Mouse (Mus musculus) kidney, adult 2 months (tissue): ENCODE data around the gene Ppp4r3b. TPM values are rescaled to one million over a fixed set of nuclear protein-coding genes. Genes with fewer than 3 reads are reported as not detected.

Experiments used
- DNase-seq: peaks from one replicate; pipeline ENCODE4 v3.0.0; 2021
- H3K27ac ChIP-seq: fragments of 200-500 bp; 2 replicates; pipeline ENCODE4 v1.5.1; 2012; ENCODE audit warnings: low read depth, low read length, control low read depth, inconsistent platforms; ENCODE audit not compliant: insufficient read depth
- H3K27me3 ChIP-seq: fragments of 200-500 bp; replicated peaks from 2 replicates; pipeline ENCODE4 v1.6.1; 2012; ENCODE audit warnings: mild to moderate bottlenecking, moderate library complexity, low read length, inconsistent platforms; ENCODE audit not compliant: control insufficient read depth, insufficient read depth
- H3K36me3 ChIP-seq: fragments of 200-500 bp; 2 replicates; pipeline ENCODE4 v1.6.1; 2012; ENCODE audit warnings: mild to moderate bottlenecking, moderate library complexity, low read length, inconsistent platforms; ENCODE audit not compliant: control insufficient read depth, insufficient read depth
- H3K4me1 ChIP-seq: fragments of 200-500 bp; 2 replicates; pipeline ENCODE4 v1.6.1; 2011; ENCODE audit warnings: low read length; ENCODE audit not compliant: control insufficient read depth, insufficient read depth
- H3K4me3 ChIP-seq: fragments of 200-500 bp; 2 replicates; pipeline ENCODE4 v1.5.1; 2011; ENCODE audit warnings: mild to moderate bottlenecking, low read depth, low read length, control low read depth; ENCODE audit not compliant: insufficient read depth
- CTCF ChIP-seq: fragments of 200-500 bp; conservative IDR thresholded peaks from 2 replicates; pipeline ENCODE4 v1.5.1; 2011; ENCODE audit warnings: low read depth, mild to moderate bottlenecking, control low read depth, low read length, moderate library complexity, mixed read lengths; ENCODE audit not compliant: insufficient read depth, insufficient read length
- POLR2A ChIP-seq: fragments of 200-500 bp; IDR thresholded peaks from one replicate; pipeline ENCODE4 v1.6.1; 2011; ENCODE audit warnings: low read depth, low read length, control low read depth
- WGBS: fragments of 180-500 bp; shearing (Covaris S2); methylation state at CpG from one replicate; pipeline ENCODE4 v1.1.7; 2018; 5-methylcytosine and 5-hydroxymethylcytosine counted together
- polyA plus RNA-seq: library from polyadenylated mRNA; depleted of rRNA; stranded (reverse); fragments of >200 nt; gene quantifications from 2 replicates; pipeline ENCODE4 v1.2.3, GENCODE M21; 2012

The Ppp4r3b gene
- polyA plus RNA-seq, 1 experiment: 8.7 TPM

DNA sequence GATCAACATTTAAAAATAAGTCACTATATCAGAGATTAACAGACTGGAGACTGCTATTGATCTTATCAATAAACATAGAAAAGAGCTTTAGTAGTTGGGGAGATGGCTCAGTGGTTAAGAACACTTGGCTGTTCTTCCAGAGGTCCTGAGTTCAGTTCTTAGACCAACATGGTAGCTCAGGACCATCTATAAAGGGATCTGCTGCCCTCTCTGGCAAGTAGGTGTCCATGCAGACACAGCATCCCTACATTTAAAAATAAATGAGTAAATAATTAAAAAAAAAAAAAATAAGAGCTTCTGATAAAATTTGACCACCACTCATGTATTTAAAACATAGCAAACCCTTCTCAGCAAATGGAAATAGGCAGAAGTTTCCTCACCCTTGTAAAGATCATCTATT is 65.4 kb downstream of the Ppp4r3b start:
- no peak for DNase-seq
- H3K4me3 ChIP-seq: no peak overlapping the region
- TF ChIP-seq POLR2A (no peak), CTCF (no peak)
- H3K4me1 ChIP-seq: no peaks in the 10 kb centered on the region
- H3K27ac ChIP-seq: no peak overlapping the region
- H3K27me3 ChIP-seq: no peaks in the 10 kb centered on the region
- H3K36me3 ChIP-seq: peaks cover 5% of the 10 kb centered on the region

GRCm38 (mm10) chr11:29238551-29238950 is 65.9 kb downstream of the Ppp4r3b start:
- no peaks in the 10 kb centered on the region for H3K4me1 ChIP-seq
- no peak overlapping the region for H3K27ac ChIP-seq
- WGBS: 72% methylated on average over 3 of the region's 3 CpGs
- H3K4me3 ChIP-seq: no peak overlapping the region
- DNase-seq: no peak
- peaks cover 5% of the 10 kb centered on the region for H3K36me3 ChIP-seq
- no peaks in the 10 kb centered on the region for H3K27me3 ChIP-seq
- no peak for TF ChIP-seq POLR2A
- TF ChIP-seq CTCF: no peak

- no peaks in the 10 kb centered on the region for H3K4me1 ChIP-seq
- no peak for DNase-seq
- no peak overlapping the region for H3K4me3 ChIP-seq
- H3K36me3 ChIP-seq: peaks cover 5% of the 10 kb centered on the region
- no peaks in the 10 kb centered on the region for H3K27me3 ChIP-seq
- no peak for TF ChIP-seq CTCF
- no peak for TF ChIP-seq POLR2A
- WGBS: 100% methylated on average over 1 of the region's 1 CpGs
- no peak overlapping the region for H3K27ac ChIP-seq
Measured at GRCm38 (mm10) chr11:29239353-29239752, 66.7 kb downstream of the Ppp4r3b start.

DNA sequence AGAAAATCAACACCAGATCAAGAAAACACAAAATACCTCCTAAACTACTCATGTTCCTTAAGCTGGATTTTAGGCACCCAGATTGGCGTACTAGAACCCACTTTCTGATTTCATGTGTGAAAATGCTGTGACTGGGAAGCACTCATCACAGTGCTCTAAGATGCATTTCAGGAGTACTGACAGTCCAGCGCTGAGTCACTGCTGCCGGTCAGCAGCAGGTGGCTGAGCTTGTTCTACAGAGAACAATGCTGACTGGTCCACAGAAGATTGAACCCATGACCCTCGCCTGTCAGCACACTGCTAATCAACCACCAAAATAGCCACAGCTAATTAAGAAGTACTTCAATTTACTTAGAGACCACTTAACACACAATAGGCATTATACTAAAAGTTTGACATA is 69.3 kb downstream of the Ppp4r3b start:
- H3K4me1 ChIP-seq: 0 out of 2 replicates have a peak, but pooled peaks cover 6% of the 10 kb centered on the region
- no peak for TF ChIP-seq POLR2A
- TF ChIP-seq CTCF: no peak
- 81% methylated on average over 4 of the region's 4 CpGs for WGBS

GRCm38 (mm10) chr11:29245988-29246387 is 73.3 kb downstream of the Ppp4r3b start:
- 27% methylated on average over 4 of the region's 4 CpGs for WGBS
- no peaks in the 10 kb centered on the region for H3K27me3 ChIP-seq
- H3K4me3 ChIP-seq: no peak overlapping the region
- no peak for DNase-seq
- TF ChIP-seq POLR2A (no peak), CTCF (no peak)
- no peak overlapping the region for H3K27ac ChIP-seq
- H3K36me3 ChIP-seq: peaks cover 3% of the 10 kb centered on the region; the same call in 1 of the 2 replicates
- H3K4me1 ChIP-seq: 0 out of 2 replicates have a peak, but pooled peaks cover 6% of the 10 kb centered on the region

More for the DNA sequence above, 69.3 kb downstream of the Ppp4r3b start:
- Histone ChIP-seq H3K36me3 (peaks cover 5% of the 10 kb centered on the region), H3K27ac (no peak overlapping the region), H3K4me3 (no peak overlapping the region), H3K27me3 (no peaks in the 10 kb centered on the region)
- DNase-seq: no peak

GRCm38 (mm10) chr11:29246883-29247650 is 74.4 kb downstream of the Ppp4r3b start, which contains the start of gene Cfap36:
Cfap36 (minus strand) TSS chr11:29247409.
- H3K27ac ChIP-seq: no peak within 1 kb of the TSS

DNA sequence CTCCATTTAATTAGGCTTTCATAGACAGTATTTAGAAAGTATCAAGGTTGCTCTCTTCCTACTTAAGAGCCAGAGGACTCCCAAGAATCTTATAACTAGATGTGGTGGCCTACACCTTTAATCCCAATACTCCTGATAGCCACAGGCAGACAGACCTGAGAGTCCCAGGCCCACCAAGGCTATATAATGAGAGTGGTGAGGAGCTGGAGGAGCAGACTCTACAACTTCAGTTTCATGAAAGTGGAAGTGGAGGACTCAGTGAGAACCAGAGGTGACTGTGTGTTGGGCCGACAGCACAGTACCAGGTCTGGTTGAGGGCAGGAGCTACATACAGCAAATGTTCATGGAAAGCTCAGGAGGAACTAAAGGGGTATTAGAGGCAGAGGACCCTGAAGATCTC is 75.0 kb downstream of the Ppp4r3b start:
- DNase-seq: no peak
- TF ChIP-seq POLR2A: no peak
- no peak for TF ChIP-seq CTCF
- no peaks in the 10 kb centered on the region for H3K36me3 ChIP-seq
- 0 out of 2 replicates have a peak, but pooled peaks cover 6% of the 10 kb centered on the region for H3K4me1 ChIP-seq
- H3K27me3 ChIP-seq: no peaks in the 10 kb centered on the region
- H3K27ac ChIP-seq: no peak overlapping the region
- 100% methylated on average over 1 of the region's 1 CpGs for WGBS
- H3K4me3 ChIP-seq: no peak overlapping the region

More at GRCm38 (mm10) chr11:29246883-29247650, 74.4 kb downstream of the Ppp4r3b start, which contains the start of gene Cfap36:
- Histone ChIP-seq H3K4me1 (0 out of 2 replicates have a peak, but pooled peaks cover 6% of the 10 kb centered on the region), H3K4me3 (peak within 1 kb of the TSS; percentile 86), H3K36me3 (no peaks in the 10 kb centered on the region), H3K27me3 (no peaks in the 10 kb centered on the region)
- under 1% methylated on average over 53 of the region's 53 CpGs for WGBS
- DNase-seq: peak; percentile 97
- TF ChIP-seq POLR2A (no peak), CTCF (no peak)
